Mouse (Mus musculus) ES-E14 (cell line): ENCODE measurements around the gene Spdl1.

Experiments
- CHD2 ChIP-seq: IDR thresholded peaks from 2 replicates; pipeline ENCODE4 v1.6.1; 2014; ENCODE audit warnings: mild to moderate bottlenecking, low read depth, low read length, inconsistent platforms
- HCFC1 ChIP-seq: IDR thresholded peaks from 2 replicates; pipeline ENCODE4 v1.6.1; 2012; ENCODE audit warnings: low read length, inconsistent platforms, borderline replicate concordance; ENCODE audit not compliant: insufficient read depth
- ZC3H11A ChIP-seq: IDR thresholded peaks from 2 replicates; pipeline ENCODE4 v1.6.1; 2012; ENCODE audit warnings: low read depth, mild to moderate bottlenecking, inconsistent platforms, low read length, borderline replicate concordance
- ZNF384 ChIP-seq: IDR thresholded peaks from 2 replicates; pipeline ENCODE4 v1.6.1; 2012; ENCODE audit warnings: low read depth, low read length, inconsistent platforms

GRCm38 (mm10) chr11:34782516-34783430 lies 50.7 kb downstream of the Spdl1 start:
- TF ChIP-seq ZC3H11A: no peak
- no peak for TF ChIP-seq ZNF384
- no peak for TF ChIP-seq CHD2
- no peak for TF ChIP-seq HCFC1
